Mouse (Mus musculus): ENCODE data around the gene Mex3a. TPM values are rescaled to one million over a fixed set of nuclear protein-coding genes. Genes with fewer than 3 reads are reported as not detected.

Gene Mex3a
- polyA plus RNA-seq, 1 experiment from 2014 or later = 22.5 TPM

GRCm38 (mm10) chr3:88539397-88539796 lies 7.2 kb downstream of the Mex3a start:
- Histone ChIP-seq H3K4me2 (replicated peaks) (no peak overlapping the region), H3K27me3 (no peaks in the 10 kb centered on the region), H3K4me3 (replicated peaks) (no peak overlapping the region), H3K27ac (replicated peaks) (peak overlapping the region; percentile 44), H3K9me3 (replicated peaks) (no peaks in the 10 kb centered on the region), H3K9ac (no peak overlapping the region), H3K36me3 (peaks cover 45% of the 10 kb centered on the region), H3K4me1 (peaks cover 69% of the 10 kb centered on the region)
- no peak for ATAC-seq (ENCODE audit: insufficient number of reproducible peaks, low FRiP score, low TSS enrichment, low read depth)
- WGBS = 9% methylated on average over 3 of the region's 3 CpGs

DNA sequence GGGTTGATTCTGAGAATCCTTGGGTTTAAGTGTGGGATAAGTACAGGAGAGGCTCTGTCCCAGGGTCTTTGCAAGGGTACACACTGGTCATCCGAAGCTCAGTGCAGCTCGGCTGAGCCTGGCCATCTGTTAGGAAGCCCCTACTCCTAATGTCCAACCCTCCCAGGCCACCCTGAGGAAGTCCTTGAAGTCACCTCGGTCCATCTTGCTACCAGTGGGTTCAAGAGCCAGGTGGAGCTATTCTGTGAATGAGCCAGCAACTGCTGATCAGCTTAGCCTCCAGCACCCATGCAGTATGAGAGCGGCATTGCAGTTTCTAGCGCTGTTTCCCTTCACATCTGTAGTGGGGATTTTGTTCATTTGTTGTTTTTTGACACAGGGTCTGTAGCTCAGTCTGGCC lies 7.9 kb downstream of the Mex3a start:
- Histone ChIP-seq H3K4me2 (replicated peaks) (no peak overlapping the region), H3K9me3 (replicated peaks) (no peaks in the 10 kb centered on the region), H3K9ac (no peak overlapping the region), H3K4me1 (peaks cover 65% of the 10 kb centered on the region), H3K27ac (replicated peaks) (peak overlapping the region; percentile 65), H3K27me3 (no peaks in the 10 kb centered on the region), H3K4me3 (replicated peaks) (no peak overlapping the region), H3K36me3 (peaks cover 45% of the 10 kb centered on the region)
- ATAC-seq (ENCODE audit: insufficient number of reproducible peaks, low FRiP score, low TSS enrichment, low read depth) = no peak
- WGBS = 55% methylated on average over 5 of the region's 5 CpGs

- 57% methylated on average over 7 of the region's 7 CpGs for WGBS
- peaks cover 53% of the 10 kb centered on the region for H3K4me1 ChIP-seq
These were observed 9.6 kb downstream of the Mex3a start for GRCm38 (mm10) chr3:88541622-88542401.

GRCm38 (mm10) chr3:88542486-88542885 lies 10.3 kb downstream of the Mex3a start:
- Histone ChIP-seq H3K36me3 (peaks cover 29% of the 10 kb centered on the region), H3K4me2 (replicated peaks) (no peak overlapping the region), H3K27ac (replicated peaks) (peak overlapping the region; percentile 5; the same call in 1 of the 2 replicates), H3K9me3 (replicated peaks) (no peaks in the 10 kb centered on the region), H3K9ac (no peak overlapping the region), H3K4me3 (replicated peaks) (no peak overlapping the region), H3K4me1 (peaks cover 46% of the 10 kb centered on the region), H3K27me3 (no peaks in the 10 kb centered on the region)
- ATAC-seq (ENCODE audit: insufficient number of reproducible peaks, low FRiP score, low TSS enrichment, low read depth) = no peak
- WGBS = 44% methylated on average over 4 of the region's 4 CpGs

More at GRCm38 (mm10) chr3:88541622-88542401, 9.6 kb downstream of the Mex3a start:
- peak overlapping the region; percentile 12; the same call in 1 of the 2 replicates for H3K27ac ChIP-seq (replicated peaks)
- no peak overlapping the region for H3K4me2 ChIP-seq (replicated peaks)
- no peaks in the 10 kb centered on the region for H3K27me3 ChIP-seq
- no peak for ATAC-seq (ENCODE audit: insufficient number of reproducible peaks, low FRiP score, low TSS enrichment, low read depth)
- peaks cover 36% of the 10 kb centered on the region for H3K36me3 ChIP-seq
- H3K9me3 ChIP-seq (replicated peaks) = no peaks in the 10 kb centered on the region
- no peak overlapping the region for H3K9ac ChIP-seq
- H3K4me3 ChIP-seq (replicated peaks) = no peak overlapping the region

GRCm38 (mm10) chr3:88543174-88543573 lies 11.0 kb downstream of the Mex3a start:
- no peaks in the 10 kb centered on the region for H3K9me3 ChIP-seq (replicated peaks)
- no peak for ATAC-seq (ENCODE audit: insufficient number of reproducible peaks, low FRiP score, low TSS enrichment, low read depth)
- no peak overlapping the region for H3K4me2 ChIP-seq (replicated peaks)
- H3K4me1 ChIP-seq = peaks cover 39% of the 10 kb centered on the region
- WGBS = 77% methylated on average over 8 of the region's 8 CpGs
- H3K9ac ChIP-seq = no peak overlapping the region
- peaks cover 22% of the 10 kb centered on the region; the same call in 1 of the 2 replicates for H3K36me3 ChIP-seq
- no peak overlapping the region for H3K4me3 ChIP-seq (replicated peaks)
- H3K27me3 ChIP-seq = no peaks in the 10 kb centered on the region
- no peak overlapping the region for H3K27ac ChIP-seq (replicated peaks)

DNA sequence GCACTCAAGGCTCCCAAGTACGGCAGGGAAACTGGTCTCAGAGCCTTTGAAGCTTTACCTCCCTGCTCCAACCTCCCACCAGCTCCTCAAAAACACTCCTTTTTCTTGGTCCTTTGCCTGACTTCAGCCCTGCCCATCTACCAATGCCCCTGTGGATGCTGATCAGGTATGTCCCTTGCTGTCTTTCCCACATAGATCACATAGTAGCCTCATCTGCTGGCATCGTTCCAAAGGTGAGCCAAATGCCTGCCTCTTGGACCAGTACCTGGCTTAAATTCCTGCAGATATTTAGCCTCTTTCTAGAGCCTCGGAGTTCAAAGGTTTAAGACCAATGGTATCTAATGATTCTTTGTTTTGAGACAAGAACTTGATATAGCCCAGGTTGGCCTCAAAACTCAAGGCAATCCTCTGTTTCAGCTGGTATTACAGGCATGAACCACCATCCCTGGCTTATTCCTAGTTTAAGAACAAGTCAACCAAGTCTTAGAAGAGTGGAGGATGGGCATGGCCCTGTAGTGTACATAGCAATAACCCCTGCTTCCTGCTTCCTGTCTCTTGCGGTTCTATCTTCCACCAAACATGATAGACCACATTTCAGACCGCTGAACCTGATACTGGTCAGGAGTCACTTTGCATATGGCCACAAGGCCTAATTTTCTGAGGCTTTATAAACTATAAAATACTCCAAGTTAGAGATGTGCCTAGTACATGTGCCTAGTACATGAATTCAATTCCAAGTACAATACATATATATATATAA lies 11.6 kb downstream of the Mex3a start:
- Histone ChIP-seq H3K4me1 (peaks cover 38% of the 10 kb centered on the region), H3K4me3 (replicated peaks) (no peak overlapping the region), H3K27me3 (no peaks in the 10 kb centered on the region), H3K4me2 (replicated peaks) (no peak overlapping the region), H3K9ac (no peak overlapping the region), H3K36me3 (peaks cover 15% of the 10 kb centered on the region; the same call in 1 of the 2 replicates), H3K27ac (replicated peaks) (no peak overlapping the region), H3K9me3 (replicated peaks) (no peaks in the 10 kb centered on the region)
- ATAC-seq (ENCODE audit: insufficient number of reproducible peaks, low FRiP score, low TSS enrichment, low read depth) = no peak
- 55% methylated on average over 5 of the region's 5 CpGs for WGBS

GRCm38 (mm10) chr3:88544514-88544913 lies 12.3 kb downstream of the Mex3a start:
- no peaks in the 10 kb centered on the region for H3K27me3 ChIP-seq
- no peaks in the 10 kb centered on the region for H3K9me3 ChIP-seq (replicated peaks)
- ATAC-seq (ENCODE audit: insufficient number of reproducible peaks, low FRiP score, low TSS enrichment, low read depth) = no peak

GRCm38 (mm10) chr3:88544955-88545591 lies 12.9 kb downstream of the Mex3a start:
- no peaks in the 10 kb centered on the region for H3K9me3 ChIP-seq (replicated peaks)
- peaks cover 31% of the 10 kb centered on the region for H3K4me1 ChIP-seq
- no peak overlapping the region for H3K4me3 ChIP-seq (replicated peaks)
- no peak overlapping the region for H3K27ac ChIP-seq (replicated peaks)
- H3K36me3 ChIP-seq = peaks cover 12% of the 10 kb centered on the region; the same call in 1 of the 2 replicates
- no peak for ATAC-seq (ENCODE audit: insufficient number of reproducible peaks, low FRiP score, low TSS enrichment, low read depth)
- no peak overlapping the region for H3K9ac ChIP-seq
- 57% methylated on average over 20 of the region's 20 CpGs for WGBS
- no peaks in the 10 kb centered on the region for H3K27me3 ChIP-seq
- H3K4me2 ChIP-seq (replicated peaks) = no peak overlapping the region

More at GRCm38 (mm10) chr3:88544514-88544913, 12.3 kb downstream of the Mex3a start:
- Histone ChIP-seq H3K4me2 (replicated peaks) (no peak overlapping the region), H3K4me3 (replicated peaks) (no peak overlapping the region), H3K36me3 (peaks cover 15% of the 10 kb centered on the region; the same call in 1 of the 2 replicates), H3K4me1 (peaks cover 34% of the 10 kb centered on the region), H3K27ac (replicated peaks) (no peak overlapping the region), H3K9ac (no peak overlapping the region)
- 35% methylated on average over 5 of the region's 5 CpGs for WGBS

- Histone ChIP-seq H3K4me3 (replicated peaks) (peak overlapping the region; percentile 13; the same call in 1 of the 2 replicates), H3K9me3 (replicated peaks) (no peaks in the 10 kb centered on the region), H3K27ac (replicated peaks) (no peak overlapping the region), H3K27me3 (no peaks in the 10 kb centered on the region), H3K36me3 (0 out of 2 replicates have a peak, but pooled peaks cover 2% of the 10 kb centered on the region), H3K4me2 (replicated peaks) (peak overlapping the region; percentile 4; the same call in 1 of the 2 replicates), H3K9ac (no peak overlapping the region), H3K4me1 (peaks cover 30% of the 10 kb centered on the region)
- WGBS = 71% methylated on average over 6 of the region's 6 CpGs
- ATAC-seq (ENCODE audit: insufficient number of reproducible peaks, low FRiP score, low TSS enrichment, low read depth) = no peak
These were observed 14.7 kb downstream of the Mex3a start for GRCm38 (mm10) chr3:88546674-88547418.

- H3K27me3 ChIP-seq = no peaks in the 10 kb centered on the region
- H3K36me3 ChIP-seq = no peaks in the 10 kb centered on the region
- WGBS = 40% methylated on average over 18 of the region's 18 CpGs
- H3K4me2 ChIP-seq (replicated peaks) = peak within 1 kb of the TSS; percentile 35
- H3K4me3 ChIP-seq (replicated peaks) = peak within 1 kb of the TSS; percentile 27
- no peak within 1 kb of the TSS for H3K9ac ChIP-seq
- no peaks in the 10 kb centered on the region for H3K9me3 ChIP-seq (replicated peaks)
- ATAC-seq (ENCODE audit: insufficient number of reproducible peaks, low FRiP score, low TSS enrichment, low read depth) = no peak
- H3K4me1 ChIP-seq = peaks cover 35% of the 10 kb centered on the region
- peak within 1 kb of the TSS; percentile 81 for H3K27ac ChIP-seq (replicated peaks)
These were observed 16.2 kb downstream of the Mex3a start, which contains the start of gene Rab25 for GRCm38 (mm10) chr3:88548180-88548917. TSS of gene Rab25 (minus strand) at chr3:88548300.
